Mouse (Mus musculus) intestine, embryonic 15.5 days (tissue): ENCODE results near the gene Smyd2. TPM values are rescaled to one million over a fixed set of nuclear protein-coding genes. Genes with fewer than 3 reads are reported as not detected.

Experiments used
- ATAC-seq: fragments of 200-750 bp; cut with Nextera tagmentation; 2 replicates; pipeline ENCODE4 v1.8.0; 2017; ENCODE audit warnings: moderate TSS enrichment, moderate library complexity
- H3K27ac ChIP-seq: fragments of 300-500 bp; sonication (generic); 2 replicates; pipeline ENCODE4 v1.5.1; 2015; ENCODE audit warnings: mild to moderate bottlenecking, inconsistent platforms
- H3K27me3 ChIP-seq: fragments of 300-500 bp; sonication (generic); replicated peaks from 2 replicates; pipeline ENCODE4 v1.6.1; 2015; ENCODE audit warnings: inconsistent platforms
- H3K36me3 ChIP-seq: fragments of 300-500 bp; sonication (generic); 2 replicates; pipeline ENCODE4 v1.6.1; 2015; ENCODE audit warnings: inconsistent platforms
- H3K4me1 ChIP-seq: fragments of 300-500 bp; sonication (generic); replicated peaks from 2 replicates; pipeline ENCODE4 v1.6.1; 2015; ENCODE audit warnings: inconsistent platforms
- H3K4me2 ChIP-seq: fragments of 300-500 bp; sonication (generic); replicated peaks from 2 replicates; pipeline ENCODE4 v1.6.1; 2015; ENCODE audit warnings: mild to moderate bottlenecking, inconsistent platforms
- H3K4me3 ChIP-seq: fragments of 300-500 bp; sonication (generic); replicated peaks from 2 replicates; pipeline ENCODE4 v1.5.1; 2015; ENCODE audit warnings: inconsistent platforms
- H3K9ac ChIP-seq: fragments of 300-500 bp; sonication (generic); 2 replicates; pipeline ENCODE4 v1.6.1; 2015; ENCODE audit warnings: inconsistent platforms
- H3K9me3 ChIP-seq: fragments of 300-500 bp; sonication (generic); 2 replicates; pipeline ENCODE4 v1.6.1; 2016; ENCODE audit warnings: inconsistent platforms
- WGBS: fragments of 180-500 bp; shearing (Covaris S2); methylation state at CpG from one replicate; pipeline ENCODE4 v1.1.7; 2015; 5-methylcytosine and 5-hydroxymethylcytosine counted together
- polyA plus RNA-seq: library from polyadenylated mRNA; unstranded; fragments of >200 nt; fragmentation: Nextera tagmentation; extraction: Ambion mirVana; gene quantifications from 2 replicates; pipeline ENCODE4 v1.2.1, GENCODE M21; 2015

The Smyd2 gene
- polyA plus RNA-seq, 1 experiment from 2014 or later: 101 TPM

- WGBS: 82% methylated on average over 21 of the region's 21 CpGs
- Histone ChIP-seq H3K4me1 (0 out of 2 replicates have a peak, but pooled peaks cover 3% of the 10 kb centered on the region), H3K27me3 (no peaks in the 10 kb centered on the region), H3K36me3 (0 out of 2 replicates have a peak, but pooled peaks cover 8% of the 10 kb centered on the region), H3K27ac (no peak overlapping the region), H3K4me3 (no peak overlapping the region), H3K4me2 (no peak overlapping the region), H3K9me3 (no peaks in the 10 kb centered on the region), H3K9ac (no peak overlapping the region)
- no peak for ATAC-seq
These were observed 8.9 kb downstream of the Smyd2 start for GRCm38 (mm10) chr1:189913093-189913760.

DNA sequence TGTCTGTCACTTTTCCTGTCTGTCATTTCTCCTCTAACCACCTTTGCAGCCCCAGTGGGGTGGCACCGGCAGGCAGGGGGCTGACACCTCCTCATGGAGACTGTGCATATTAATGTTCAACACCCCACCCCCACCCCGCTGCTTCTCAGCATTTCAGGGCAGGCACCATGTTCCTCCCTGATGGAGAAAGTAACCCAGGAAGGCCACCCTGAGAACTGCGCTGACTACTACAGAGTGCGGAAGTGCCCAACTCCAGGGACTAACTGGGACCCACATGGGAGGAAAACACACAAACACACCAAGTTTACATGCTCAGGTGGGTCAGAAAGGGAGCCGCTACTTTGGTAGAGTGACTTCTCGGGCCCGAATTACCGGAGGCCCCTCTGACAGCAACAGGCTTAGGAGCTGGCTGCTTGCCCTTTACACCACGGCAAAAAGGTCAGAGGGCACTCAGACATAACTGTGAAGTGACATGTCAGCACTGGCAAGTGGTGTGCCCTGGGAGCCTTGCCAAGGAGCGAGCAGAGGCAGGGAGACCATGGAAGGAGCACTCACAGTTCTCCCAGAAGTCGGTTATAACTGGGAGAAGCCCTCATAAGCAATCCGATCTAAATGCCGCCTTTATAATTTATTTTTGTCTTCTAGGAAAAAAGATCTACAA, 11.3 kb downstream of the Smyd2 start:
- Histone ChIP-seq H3K4me2 (no peak overlapping the region), H3K9me3 (no peaks in the 10 kb centered on the region), H3K4me1 (0 out of 2 replicates have a peak, but pooled peaks cover 3% of the 10 kb centered on the region), H3K27me3 (no peaks in the 10 kb centered on the region), H3K27ac (no peak overlapping the region), H3K9ac (no peak overlapping the region), H3K4me3 (no peak overlapping the region), H3K36me3 (peaks cover 10% of the 10 kb centered on the region; the same call in 1 of the 2 replicates)
- no peak for ATAC-seq
- 65% methylated on average over 13 of the region's 13 CpGs for WGBS

DNA sequence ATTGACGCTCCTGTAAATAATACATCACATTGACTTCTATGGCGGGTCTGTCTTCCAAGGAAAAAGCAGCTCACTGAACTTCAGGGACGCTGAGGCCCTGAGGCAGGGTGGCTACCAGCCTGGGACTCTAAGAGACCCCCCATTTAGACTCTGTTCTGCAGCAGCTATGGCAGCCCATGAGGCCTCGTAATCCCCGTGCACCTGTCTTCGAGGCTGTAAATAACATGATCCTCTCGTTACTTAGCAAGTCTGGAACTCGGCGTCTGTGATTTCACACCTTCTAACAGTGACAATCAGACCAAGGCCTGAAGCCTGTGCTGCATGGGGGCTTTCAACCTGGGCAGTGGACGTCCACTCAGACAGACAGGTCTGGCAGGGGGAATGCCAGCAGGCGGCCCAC, 19.0 kb downstream of the Smyd2 start:
- H3K27me3 ChIP-seq: no peaks in the 10 kb centered on the region
- WGBS: 83% methylated on average over 11 of the region's 11 CpGs
- H3K4me1 ChIP-seq: no peaks in the 10 kb centered on the region
- H3K4me2 ChIP-seq: no peak overlapping the region
- no peak overlapping the region for H3K9ac ChIP-seq
- no peak overlapping the region for H3K27ac ChIP-seq
- no peak overlapping the region for H3K4me3 ChIP-seq
- no peaks in the 10 kb centered on the region for H3K9me3 ChIP-seq
- H3K36me3 ChIP-seq: peaks cover 3% of the 10 kb centered on the region; the same call in 1 of the 2 replicates
- ATAC-seq: no peak

- no peak for ATAC-seq
- 89% methylated on average over 9 of the region's 9 CpGs for WGBS
These were observed 19.8 kb downstream of the Smyd2 start for GRCm38 (mm10) chr1:189902413-189902812.

GRCm38 (mm10) chr1:189899526-189899925, 22.6 kb downstream of the Smyd2 start:
- Histone ChIP-seq H3K9ac (no peak overlapping the region), H3K4me3 (no peak overlapping the region), H3K9me3 (no peaks in the 10 kb centered on the region), H3K27me3 (no peaks in the 10 kb centered on the region), H3K4me1 (no peaks in the 10 kb centered on the region), H3K27ac (no peak overlapping the region), H3K36me3 (peaks cover 17% of the 10 kb centered on the region), H3K4me2 (no peak overlapping the region)
- 88% methylated on average over 6 of the region's 6 CpGs for WGBS
- no peak for ATAC-seq

More at GRCm38 (mm10) chr1:189902413-189902812, 19.8 kb downstream of the Smyd2 start:
- no peaks in the 10 kb centered on the region for H3K27me3 ChIP-seq
- no peak overlapping the region for H3K4me3 ChIP-seq
- no peak overlapping the region for H3K9ac ChIP-seq
- H3K4me1 ChIP-seq: no peaks in the 10 kb centered on the region
- H3K9me3 ChIP-seq: no peaks in the 10 kb centered on the region
- no peak overlapping the region for H3K27ac ChIP-seq
- H3K36me3 ChIP-seq: no peaks in the 10 kb centered on the region
- H3K4me2 ChIP-seq: no peak overlapping the region

GRCm38 (mm10) chr1:189898708-189899107, 23.5 kb downstream of the Smyd2 start:
- no peak overlapping the region for H3K4me3 ChIP-seq
- no peak overlapping the region for H3K9ac ChIP-seq
- ATAC-seq: no peak
- no peaks in the 10 kb centered on the region for H3K9me3 ChIP-seq
- H3K27me3 ChIP-seq: no peaks in the 10 kb centered on the region
- no peak overlapping the region for H3K4me2 ChIP-seq
- 78% methylated on average over 13 of the region's 13 CpGs for WGBS
- H3K4me1 ChIP-seq: no peaks in the 10 kb centered on the region
- H3K27ac ChIP-seq: no peak overlapping the region
- H3K36me3 ChIP-seq: peaks cover 17% of the 10 kb centered on the region

GRCm38 (mm10) chr1:189897861-189898260, 24.3 kb downstream of the Smyd2 start:
- peaks cover 22% of the 10 kb centered on the region for H3K36me3 ChIP-seq
- ATAC-seq: no peak
- H3K4me2 ChIP-seq: no peak overlapping the region
- H3K27me3 ChIP-seq: no peaks in the 10 kb centered on the region
- H3K27ac ChIP-seq: no peak overlapping the region
- H3K9ac ChIP-seq: no peak overlapping the region
- H3K9me3 ChIP-seq: no peaks in the 10 kb centered on the region
- WGBS: 86% methylated on average over 9 of the region's 9 CpGs
- H3K4me3 ChIP-seq: no peak overlapping the region
- H3K4me1 ChIP-seq: no peaks in the 10 kb centered on the region

- H3K27me3 ChIP-seq: no peaks in the 10 kb centered on the region
- H3K27ac ChIP-seq: no peak overlapping the region
- H3K4me3 ChIP-seq: no peak overlapping the region
- no peaks in the 10 kb centered on the region for H3K4me1 ChIP-seq
- no peaks in the 10 kb centered on the region for H3K9me3 ChIP-seq
- no peak for ATAC-seq
- H3K9ac ChIP-seq: no peak overlapping the region
- H3K4me2 ChIP-seq: no peak overlapping the region
- 90% methylated on average over 9 of the region's 9 CpGs for WGBS
- H3K36me3 ChIP-seq: peaks cover 27% of the 10 kb centered on the region
These were observed 28.0 kb downstream of the Smyd2 start for GRCm38 (mm10) chr1:189894191-189894590.

- no peaks in the 10 kb centered on the region for H3K27me3 ChIP-seq
- H3K4me2 ChIP-seq: no peak overlapping the region
- H3K27ac ChIP-seq: no peak overlapping the region
- no peak for ATAC-seq
- H3K4me3 ChIP-seq: no peak overlapping the region
- no peaks in the 10 kb centered on the region for H3K9me3 ChIP-seq
- H3K9ac ChIP-seq: no peak overlapping the region
- H3K36me3 ChIP-seq: peaks cover 19% of the 10 kb centered on the region
- WGBS: 83% methylated on average over 10 of the region's 10 CpGs
- no peaks in the 10 kb centered on the region for H3K4me1 ChIP-seq
These were observed 33.4 kb downstream of the Smyd2 start for GRCm38 (mm10) chr1:189888749-189889148.

DNA sequence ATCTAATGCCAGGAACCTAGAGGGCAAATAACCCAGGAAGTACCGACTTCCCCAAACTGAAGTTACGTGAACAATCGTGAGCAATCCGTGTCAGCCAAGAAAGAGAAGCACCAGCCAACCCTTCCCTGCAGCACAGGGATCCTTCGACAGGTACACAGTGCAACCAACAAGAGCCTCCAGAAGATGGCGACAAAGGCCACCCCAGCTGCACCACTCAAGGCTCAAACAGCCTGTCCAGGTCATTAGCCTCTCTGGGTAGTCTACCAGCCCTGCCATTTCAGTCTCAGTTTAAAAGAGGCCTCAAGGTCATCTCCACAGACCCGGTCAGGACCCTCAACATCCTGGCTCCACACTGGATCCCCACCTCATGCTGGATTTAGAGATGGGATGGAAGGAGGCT, 34.6 kb downstream of the Smyd2 start:
- no peaks in the 10 kb centered on the region for H3K27me3 ChIP-seq
- H3K36me3 ChIP-seq: peaks cover 10% of the 10 kb centered on the region; the same call in 1 of the 2 replicates
- no peak overlapping the region for H3K4me2 ChIP-seq
- H3K9me3 ChIP-seq: no peaks in the 10 kb centered on the region
- no peak overlapping the region for H3K9ac ChIP-seq
- H3K27ac ChIP-seq: no peak overlapping the region
- H3K4me1 ChIP-seq: 0 out of 2 replicates have a peak, but pooled peaks cover 4% of the 10 kb centered on the region
- WGBS: 32% methylated on average over 7 of the region's 7 CpGs
- no peak overlapping the region for H3K4me3 ChIP-seq
- peak; percentile 80; the same call in 1 of the 2 replicates for ATAC-seq

- Histone ChIP-seq H3K36me3 (0 out of 2 replicates have a peak, but pooled peaks cover 8% of the 10 kb centered on the region), H3K4me1 (0 out of 2 replicates have a peak, but pooled peaks cover 4% of the 10 kb centered on the region), H3K27me3 (no peaks in the 10 kb centered on the region), H3K27ac (no peak overlapping the region), H3K4me2 (no peak overlapping the region), H3K4me3 (no peak overlapping the region), H3K9ac (no peak overlapping the region), H3K9me3 (no peaks in the 10 kb centered on the region)
- WGBS: 85% methylated on average over 6 of the region's 6 CpGs
- ATAC-seq: no peak
These were observed 36.2 kb downstream of the Smyd2 start for GRCm38 (mm10) chr1:189885975-189886374.

DNA sequence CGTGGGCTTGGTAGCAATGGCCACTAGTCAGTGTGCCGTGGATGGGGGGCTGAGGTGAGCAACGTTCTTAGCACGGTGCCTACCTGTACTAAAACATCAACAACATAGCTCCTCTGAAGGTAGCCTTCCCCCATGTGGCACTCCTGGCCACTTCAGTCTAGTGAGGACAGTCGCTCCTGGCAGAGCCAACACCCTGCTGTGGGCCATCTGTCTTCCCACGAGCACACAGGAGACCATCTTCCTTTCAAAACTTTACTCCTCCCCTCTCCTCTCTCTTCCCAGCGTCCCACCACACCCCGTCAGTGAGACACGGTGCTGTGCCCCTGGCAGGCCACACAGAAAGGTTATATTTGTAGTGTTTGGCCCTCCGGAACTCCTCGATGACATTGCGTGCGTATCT, 37.2 kb downstream of the Smyd2 start:
- no peak for ATAC-seq
- Histone ChIP-seq H3K27me3 (no peaks in the 10 kb centered on the region), H3K4me1 (0 out of 2 replicates have a peak, but pooled peaks cover 8% of the 10 kb centered on the region)

More for the DNA sequence above, 37.2 kb downstream of the Smyd2 start:
- Histone ChIP-seq H3K9me3 (no peaks in the 10 kb centered on the region), H3K9ac (no peak overlapping the region), H3K36me3 (0 out of 2 replicates have a peak, but pooled peaks cover 8% of the 10 kb centered on the region), H3K4me2 (no peak overlapping the region), H3K4me3 (no peak overlapping the region), H3K27ac (no peak overlapping the region)
- 78% methylated on average over 13 of the region's 13 CpGs for WGBS
